Mouse (Mus musculus): ENCODE results near the gene Txnrd3. TPM values are rescaled to one million over a fixed set of nuclear protein-coding genes. Genes with fewer than 3 reads are reported as not detected.

The Txnrd3 gene
- polyA plus RNA-seq, 1 experiment = 199 TPM

- Histone ChIP-seq H3K4me3 (ENCODE audit: control insufficient read depth, low read depth, low read length) (no peak overlapping the region), H3K27me3 (ENCODE audit: control insufficient read depth, insufficient read depth, low read length) (no peaks in the 10 kb centered on the region), H3K27ac (ENCODE audit: control insufficient read depth, insufficient read depth, low read depth, low read length) (no peak overlapping the region), H3K36me3 (ENCODE audit: control insufficient read depth, insufficient read depth, low read length) (no peaks in the 10 kb centered on the region), H3K4me1 (ENCODE audit: control insufficient read depth, insufficient read depth, low read length) (0 out of 2 replicates have a peak, but pooled peaks cover 3% of the 10 kb centered on the region)
- TF ChIP-seq CTCF (IDR thresholded peaks at IDR 0.05; ENCODE audit: control insufficient read depth, insufficient read depth, insufficient replicate concordance, low read depth, low read length) (no peak), POLR2A (IDR thresholded peaks at IDR 0.05; ENCODE audit: control insufficient read depth, low read depth, low read length) (no peak)
Measured at GRCm38 (mm10) chr6:89634400-89634799, 9.4 kb upstream of the Txnrd3 start.

DNA sequence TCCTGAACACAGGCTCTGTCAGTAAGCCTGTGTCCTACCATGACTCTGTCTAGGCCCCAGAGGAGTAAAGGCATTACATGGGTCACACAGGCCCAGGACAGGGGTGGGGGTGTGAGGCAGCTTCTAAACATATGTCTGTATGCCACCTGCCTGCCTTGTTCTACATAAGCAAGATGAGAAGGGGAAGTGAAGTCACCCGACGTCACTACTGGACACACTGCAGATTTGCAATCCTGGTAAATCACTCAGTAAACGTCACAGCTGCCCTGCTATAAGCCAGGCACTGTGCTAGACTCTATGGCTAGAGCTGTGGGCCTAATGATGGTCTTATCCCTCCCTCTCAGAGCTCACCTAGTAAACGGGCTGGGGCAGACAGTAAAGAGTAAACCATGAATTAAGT is 5.8 kb upstream of the Txnrd3 start:
- peaks cover 7% of the 10 kb centered on the region for H3K4me1 ChIP-seq (ENCODE audit: control insufficient read depth, insufficient read depth, low read length)
- TF ChIP-seq POLR2A (IDR thresholded peaks at IDR 0.05; ENCODE audit: control insufficient read depth, low read depth, low read length) (no peak), CTCF (IDR thresholded peaks at IDR 0.05; ENCODE audit: control insufficient read depth, insufficient read depth, insufficient replicate concordance, low read depth, low read length) (no peak)
- no peaks in the 10 kb centered on the region for H3K36me3 ChIP-seq (ENCODE audit: control insufficient read depth, insufficient read depth, low read length)
- H3K4me3 ChIP-seq (ENCODE audit: control insufficient read depth, low read depth, low read length) = no peak overlapping the region
- H3K27me3 ChIP-seq (ENCODE audit: control insufficient read depth, insufficient read depth, low read length) = no peaks in the 10 kb centered on the region
- H3K27ac ChIP-seq (ENCODE audit: control insufficient read depth, insufficient read depth, low read depth, low read length) = no peak overlapping the region

- H3K27ac ChIP-seq (ENCODE audit: control insufficient read depth, insufficient read depth, low read depth, low read length) = no peak overlapping the region
- H3K36me3 ChIP-seq (ENCODE audit: control insufficient read depth, insufficient read depth, low read length) = no peaks in the 10 kb centered on the region
- H3K4me3 ChIP-seq (ENCODE audit: control insufficient read depth, low read depth, low read length) = no peak overlapping the region
- peaks cover 15% of the 10 kb centered on the region for H3K4me1 ChIP-seq (ENCODE audit: control insufficient read depth, insufficient read depth, low read length)
- H3K27me3 ChIP-seq (ENCODE audit: control insufficient read depth, insufficient read depth, low read length) = no peaks in the 10 kb centered on the region
- TF ChIP-seq POLR2A (IDR thresholded peaks at IDR 0.05; ENCODE audit: control insufficient read depth, low read depth, low read length) = no peak
- peak; percentile 84; the same call in 1 of the 2 replicates for TF ChIP-seq CTCF (IDR thresholded peaks at IDR 0.05; ENCODE audit: control insufficient read depth, insufficient read depth, insufficient replicate concordance, low read depth, low read length)
Measured at GRCm38 (mm10) chr6:89639025-89639424, 4.8 kb upstream of the Txnrd3 start.

DNA sequence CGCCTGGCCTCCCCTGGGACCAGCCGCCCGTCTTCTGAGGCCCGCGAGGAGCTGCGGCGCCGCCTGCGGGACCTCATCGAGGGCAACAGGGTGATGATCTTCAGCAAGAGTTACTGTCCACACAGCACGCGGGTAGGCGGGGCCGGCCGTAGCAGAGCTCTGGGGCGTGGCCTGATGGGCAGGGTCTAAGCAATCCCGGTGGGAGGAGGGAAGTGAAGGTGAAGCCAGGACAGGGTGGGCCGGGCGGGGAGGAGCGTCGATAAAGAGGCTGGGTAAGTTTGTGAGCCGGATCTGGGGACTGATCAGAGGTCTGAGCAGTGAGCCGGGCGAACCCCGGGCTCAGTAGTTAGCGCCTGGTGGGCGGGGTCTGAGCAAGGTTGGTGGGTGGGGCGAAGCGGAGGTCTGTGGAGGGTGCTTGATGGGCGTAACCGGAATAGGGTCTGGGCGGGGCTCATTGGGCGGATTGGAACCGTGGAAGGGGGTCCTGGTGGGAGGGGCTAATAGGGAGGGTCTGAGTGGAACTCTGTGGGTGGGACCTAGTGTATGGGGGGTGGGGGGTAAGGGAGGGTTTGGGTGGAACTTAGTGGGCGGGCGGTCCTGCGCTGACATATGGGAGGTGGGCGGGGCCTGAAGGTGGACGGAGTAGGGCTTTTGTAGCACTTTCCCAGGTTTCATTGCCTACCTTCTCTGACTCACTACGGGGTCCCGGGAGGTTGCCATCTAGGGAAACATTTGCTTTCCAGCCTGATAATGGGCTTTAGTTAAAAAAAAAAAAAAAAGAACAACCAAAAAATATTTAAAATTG is 685 bp downstream of the Txnrd3 start:
- H3K4me3 ChIP-seq (ENCODE audit: control insufficient read depth, low read depth, low read length) = peak overlapping the region; percentile 91
- TF ChIP-seq CTCF (IDR thresholded peaks at IDR 0.05; ENCODE audit: control insufficient read depth, insufficient read depth, insufficient replicate concordance, low read depth, low read length) (no peak), POLR2A (IDR thresholded peaks at IDR 0.05; ENCODE audit: control insufficient read depth, low read depth, low read length) (peak; percentile 37; the same call in 1 of the 2 replicates)
- peaks cover 11% of the 10 kb centered on the region for H3K4me1 ChIP-seq (ENCODE audit: control insufficient read depth, insufficient read depth, low read length)
- H3K27ac ChIP-seq (ENCODE audit: control insufficient read depth, insufficient read depth, low read depth, low read length) = peak overlapping the region; percentile 88
- H3K36me3 ChIP-seq (ENCODE audit: control insufficient read depth, insufficient read depth, low read length) = no peaks in the 10 kb centered on the region; the same call in 1 of the 2 replicates
- H3K27me3 ChIP-seq (ENCODE audit: control insufficient read depth, insufficient read depth, low read length) = no peaks in the 10 kb centered on the region

DNA sequence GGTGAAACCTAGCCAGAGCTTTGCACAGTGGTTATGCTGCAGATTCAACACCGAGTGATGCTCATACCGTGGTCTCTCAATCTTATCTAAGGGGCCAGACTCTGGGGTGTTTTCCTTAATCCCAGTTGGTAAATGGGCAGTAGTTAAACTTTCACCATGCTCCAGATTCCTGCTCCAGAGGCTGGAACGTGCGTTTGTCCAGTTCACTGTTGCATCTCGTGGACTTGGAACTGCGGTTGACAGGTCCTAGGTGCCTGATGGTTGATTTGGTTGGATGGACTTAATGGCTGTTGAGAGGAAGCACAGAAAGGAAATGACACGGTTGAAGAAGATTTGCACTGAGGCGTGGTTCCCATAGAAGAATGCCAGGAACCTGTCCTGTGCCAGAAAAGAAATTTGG is 6.1 kb downstream of the Txnrd3 start:
- TF ChIP-seq CTCF (IDR thresholded peaks at IDR 0.05; ENCODE audit: control insufficient read depth, insufficient read depth, insufficient replicate concordance, low read depth, low read length) = no peak
- no peak for TF ChIP-seq POLR2A (IDR thresholded peaks at IDR 0.05; ENCODE audit: control insufficient read depth, low read depth, low read length)
- Histone ChIP-seq H3K4me1 (ENCODE audit: control insufficient read depth, insufficient read depth, low read length) (no peaks in the 10 kb centered on the region), H3K4me3 (ENCODE audit: control insufficient read depth, low read depth, low read length) (no peak overlapping the region), H3K27me3 (ENCODE audit: control insufficient read depth, insufficient read depth, low read length) (no peaks in the 10 kb centered on the region), H3K27ac (ENCODE audit: control insufficient read depth, insufficient read depth, low read depth, low read length) (no peak overlapping the region), H3K36me3 (ENCODE audit: control insufficient read depth, insufficient read depth, low read length) (no peaks in the 10 kb centered on the region; the same call in 1 of the 2 replicates)

DNA sequence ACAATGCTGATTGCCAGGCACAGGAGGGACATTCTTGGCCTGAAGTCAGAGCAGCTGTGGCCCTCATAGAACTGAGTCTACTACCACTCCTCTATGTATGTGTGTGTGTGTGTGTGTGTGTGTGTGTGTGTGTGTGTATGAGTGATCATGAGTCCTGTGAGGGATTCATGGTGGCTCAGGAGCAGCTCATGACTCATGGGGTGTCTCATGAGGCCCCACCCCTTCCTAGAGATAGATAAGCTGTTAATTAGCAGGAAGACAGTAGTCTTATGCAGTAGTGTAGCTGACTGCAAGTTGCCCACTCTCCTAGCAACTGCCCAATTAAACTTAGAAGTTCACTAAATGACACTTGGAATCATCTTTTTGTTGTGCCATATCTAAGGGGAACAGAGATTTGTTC is 8.0 kb downstream of the Txnrd3 start:
- H3K4me1 ChIP-seq (ENCODE audit: control insufficient read depth, insufficient read depth, low read length) = no peaks in the 10 kb centered on the region
- H3K36me3 ChIP-seq (ENCODE audit: control insufficient read depth, insufficient read depth, low read length) = peaks cover 1% of the 10 kb centered on the region; the same call in 1 of the 2 replicates
- H3K27ac ChIP-seq (ENCODE audit: control insufficient read depth, insufficient read depth, low read depth, low read length) = no peak overlapping the region
- TF ChIP-seq POLR2A (IDR thresholded peaks at IDR 0.05; ENCODE audit: control insufficient read depth, low read depth, low read length) = no peak
- TF ChIP-seq CTCF (IDR thresholded peaks at IDR 0.05; ENCODE audit: control insufficient read depth, insufficient read depth, insufficient replicate concordance, low read depth, low read length) = no peak
- no peaks in the 10 kb centered on the region for H3K27me3 ChIP-seq (ENCODE audit: control insufficient read depth, insufficient read depth, low read length)
- H3K4me3 ChIP-seq (ENCODE audit: control insufficient read depth, low read depth, low read length) = no peak overlapping the region

DNA sequence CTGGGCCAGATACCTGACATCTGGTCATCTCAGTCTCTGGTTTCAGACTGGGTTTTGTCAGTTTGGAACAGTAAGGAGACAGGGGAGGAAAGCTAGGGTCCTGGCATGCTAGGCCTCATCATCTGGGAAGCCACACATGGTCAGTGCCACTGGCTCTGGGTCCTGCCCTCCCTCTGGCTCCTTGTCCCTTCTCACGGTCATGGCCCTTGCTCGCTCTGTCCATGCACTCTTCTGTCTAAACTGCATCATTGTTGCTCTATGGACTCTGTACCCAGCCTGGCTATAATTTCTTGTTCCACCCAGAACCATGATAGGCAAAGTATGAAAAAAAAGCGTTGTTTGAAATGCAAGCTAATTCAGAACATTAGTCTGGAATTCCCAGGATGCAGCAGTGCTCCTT is 11.2 kb downstream of the Txnrd3 start:
- no peaks in the 10 kb centered on the region for H3K4me1 ChIP-seq (ENCODE audit: control insufficient read depth, insufficient read depth, low read length)
- H3K27ac ChIP-seq (ENCODE audit: control insufficient read depth, insufficient read depth, low read depth, low read length) = no peak overlapping the region
- H3K27me3 ChIP-seq (ENCODE audit: control insufficient read depth, insufficient read depth, low read length) = no peaks in the 10 kb centered on the region
- H3K36me3 ChIP-seq (ENCODE audit: control insufficient read depth, insufficient read depth, low read length) = peaks cover 1% of the 10 kb centered on the region; the same call in 1 of the 2 replicates
- TF ChIP-seq CTCF (IDR thresholded peaks at IDR 0.05; ENCODE audit: control insufficient read depth, insufficient read depth, insufficient replicate concordance, low read depth, low read length) = no peak
- no peak for TF ChIP-seq POLR2A (IDR thresholded peaks at IDR 0.05; ENCODE audit: control insufficient read depth, low read depth, low read length)
- no peak overlapping the region for H3K4me3 ChIP-seq (ENCODE audit: control insufficient read depth, low read depth, low read length)
